Mouse (Mus musculus) CH12.LX (cell line): ENCODE data around the gene Schip1. TPM values are rescaled to one million over a fixed set of nuclear protein-coding genes. Genes with fewer than 3 reads are reported as not detected.

Experiments
- DNase-seq: peaks from one replicate; pipeline ENCODE4 v3.0.0-alpha.2; 2013; ENCODE audit errors: extremely low read depth
- H3K27ac ChIP-seq: 2 replicates; pipeline ENCODE4 v1.5.1; 2012; ENCODE audit warnings: low read depth, mild to moderate bottlenecking, control low read depth, moderate library complexity; ENCODE audit not compliant: insufficient read depth
- H3K27me3 ChIP-seq: replicated peaks from 2 replicates; pipeline ENCODE3; 2012; ENCODE audit warnings: inconsistent platforms
- H3K36me3 ChIP-seq, 2 experiments: replicated peaks in 1 of 2; 2 replicates each; pipeline versions ENCODE3 to v1.6.1; 2012; ENCODE audit warnings: inconsistent platforms in 1 of 2, low read length in 1 of 2, mild to moderate bottlenecking in 1 of 2, mixed read lengths in 1 of 2, moderate library complexity in 1 of 2; ENCODE audit not compliant: control insufficient read depth in 1 of 2, insufficient read depth in 1 of 2
- H3K4me1 ChIP-seq, 2 experiments: 2 replicates each; pipeline ENCODE4 v1.6.1; 2012; ENCODE audit warnings: inconsistent platforms in 1 of 2, moderate library complexity in 1 of 2; ENCODE audit not compliant: insufficient read depth in 2 of 2, control insufficient read depth in 1 of 2
- H3K4me2 ChIP-seq: 2 replicates; pipeline ENCODE4 v1.6.1; 2012; ENCODE audit warnings: low read depth, mild to moderate bottlenecking, control low read depth; ENCODE audit not compliant: poor library complexity, insufficient read depth, severe bottlenecking
- H3K4me3 ChIP-seq, 3 experiments: fragments of 150-350 bp in 1 of 3; sonication (generic) in 1 of 3; replicated peaks in 1 of 3; 2 replicates each; pipeline versions ENCODE3 to v1.5.1; 2011 to 2012; ENCODE audit warnings: low read depth in 2 of 3, low read length in 2 of 3, mild to moderate bottlenecking in 2 of 3, moderate library complexity in 2 of 3, control low read depth in 1 of 3, improper control_type of control experiment in 1 of 3, inconsistent platforms in 1 of 3, mixed read lengths in 1 of 3; ENCODE audit not compliant: poor library complexity in 1 of 3
- H3K79me2 ChIP-seq: replicated peaks from 2 replicates; pipeline ENCODE4 v1.6.1; 2012; ENCODE audit warnings: mild to moderate bottlenecking, moderate library complexity; ENCODE audit not compliant: control insufficient read depth, poor library complexity, insufficient read depth, severe bottlenecking; ENCODE audit errors: extremely low read depth
- H3K9ac ChIP-seq: 2 replicates; pipeline ENCODE4 v1.6.1; 2012; ENCODE audit warnings: low read depth, mild to moderate bottlenecking, control low read depth, moderate library complexity; ENCODE audit not compliant: insufficient read depth
- H3K9me3 ChIP-seq: replicated peaks from 2 replicates; pipeline ENCODE3; 2012; ENCODE audit warnings: low read length, inconsistent platforms, mixed read lengths
- BHLHE40 ChIP-seq: IDR thresholded peaks from 2 replicates; pipeline ENCODE4 v1.6.1; 2011; ENCODE audit warnings: mild to moderate bottlenecking, low read depth, low read length, improper control_type of control experiment
- CHD1 ChIP-seq: IDR thresholded peaks from 2 replicates; pipeline ENCODE4 v1.6.1; 2012; ENCODE audit warnings: low read depth, low read length, improper control_type of control experiment, inconsistent platforms
- CTCF ChIP-seq, 2 experiments: IDR thresholded peaks in 1 of 2; conservative IDR thresholded peaks in 1 of 2; 2 replicates each; pipeline ENCODE4 v1.5.1; 2011 to 2012; ENCODE audit warnings: low read depth in 2 of 2, low read length in 2 of 2, improper control_type of control experiment in 1 of 2, inconsistent platforms in 1 of 2, mild to moderate bottlenecking in 1 of 2, moderate library complexity in 1 of 2
- E2F4 ChIP-seq: IDR thresholded peaks from 2 replicates; pipeline ENCODE4 v1.6.1; 2011; ENCODE audit warnings: low read depth, low read length, improper control_type of control experiment; ENCODE audit not compliant: insufficient replicate concordance
- ELF1 ChIP-seq: IDR thresholded peaks from 2 replicates; pipeline ENCODE4 v1.6.1; 2014; ENCODE audit warnings: low read depth, mild to moderate bottlenecking, inconsistent platforms, low read length, improper control_type of control experiment
- EP300 ChIP-seq: IDR thresholded peaks from 2 replicates; pipeline ENCODE4 v1.6.1; 2011; ENCODE audit warnings: low read length, improper control_type of control experiment
- GABPA ChIP-seq: IDR thresholded peaks from 2 replicates; pipeline ENCODE4 v1.6.1; 2012; ENCODE audit warnings: low read depth, low read length, improper control_type of control experiment, inconsistent platforms; ENCODE audit not compliant: insufficient replicate concordance
- HCFC1 ChIP-seq: IDR thresholded peaks from 2 replicates; pipeline ENCODE4 v1.6.1; 2012; ENCODE audit warnings: low read depth, mild to moderate bottlenecking, inconsistent platforms, low read length, improper control_type of control experiment
- IRF4 ChIP-seq: IDR thresholded peaks from 2 replicates; pipeline ENCODE4 v1.6.1; 2014; ENCODE audit warnings: low read depth, mild to moderate bottlenecking, inconsistent platforms, low read length, improper control_type of control experiment
- JUN ChIP-seq: IDR thresholded peaks from 2 replicates; pipeline ENCODE4 v1.6.1; 2011; ENCODE audit warnings: low read depth, mild to moderate bottlenecking, low read length, improper control_type of control experiment, moderate library complexity; ENCODE audit not compliant: insufficient read depth
- JUND ChIP-seq: conservative IDR thresholded peaks from 2 replicates; pipeline ENCODE4 v1.6.1; 2011; ENCODE audit warnings: low read depth, low read length, improper control_type of control experiment
- MAFK ChIP-seq: IDR thresholded peaks from 2 replicates; pipeline ENCODE4 v1.6.1; 2011; ENCODE audit warnings: low read length, improper control_type of control experiment; ENCODE audit not compliant: insufficient replicate concordance
- MAZ ChIP-seq: IDR thresholded peaks from 2 replicates; pipeline ENCODE4 v1.6.1; 2012; ENCODE audit warnings: low read depth, mild to moderate bottlenecking, inconsistent platforms, low read length, improper control_type of control experiment, moderate library complexity
- MEF2A ChIP-seq: IDR thresholded peaks from 2 replicates; pipeline ENCODE4 v1.6.1; 2014; ENCODE audit warnings: low read depth, mild to moderate bottlenecking, inconsistent platforms, low read length, improper control_type of control experiment, borderline replicate concordance
- MYC ChIP-seq: IDR thresholded peaks from 2 replicates; pipeline ENCODE4 v1.6.1; 2011; ENCODE audit warnings: low read depth, mild to moderate bottlenecking, improper control_type of control experiment, low read length
- NELFE ChIP-seq: IDR thresholded peaks from 2 replicates; pipeline ENCODE4 v1.6.1; 2011; ENCODE audit warnings: low read depth, low read length, improper control_type of control experiment
- PAX5 ChIP-seq: IDR thresholded peaks from 2 replicates; pipeline ENCODE4 v1.6.1; 2012; ENCODE audit warnings: low read length, inconsistent platforms, mixed read lengths
- POLR2A ChIP-seq: IDR thresholded peaks from 2 replicates; pipeline ENCODE4 v1.6.1; 2011; ENCODE audit warnings: low read depth, mild to moderate bottlenecking, improper control_type of control experiment, low read length
- POLR2AphosphoS2 ChIP-seq: IDR thresholded peaks from 2 replicates; pipeline ENCODE4 v1.6.1; 2011; ENCODE audit warnings: low read depth, low read length, improper control_type of control experiment
- RAD21 ChIP-seq: IDR thresholded peaks from 2 replicates; pipeline ENCODE4 v1.6.1; 2011; ENCODE audit warnings: low read depth, mild to moderate bottlenecking, low read length, improper control_type of control experiment, moderate library complexity
- SIN3A ChIP-seq: IDR thresholded peaks from 2 replicates; pipeline ENCODE4 v1.6.1; 2012; ENCODE audit warnings: low read length, improper control_type of control experiment, inconsistent platforms
- SMC3 ChIP-seq: IDR thresholded peaks from 2 replicates; pipeline ENCODE4 v1.6.1; 2011; ENCODE audit warnings: low read depth, low read length, improper control_type of control experiment
- TBP ChIP-seq: conservative IDR thresholded peaks from 2 replicates; pipeline ENCODE4 v1.6.1; 2011; ENCODE audit warnings: low read depth, low read length, improper control_type of control experiment
- UBTF ChIP-seq: IDR thresholded peaks from 2 replicates; pipeline ENCODE4 v1.6.1; 2012; ENCODE audit warnings: low read depth, mild to moderate bottlenecking, inconsistent platforms, low read length, improper control_type of control experiment, moderate library complexity
- USF1 ChIP-seq: IDR thresholded peaks from 2 replicates; pipeline ENCODE4 v1.6.1; 2014; ENCODE audit warnings: low read depth, mild to moderate bottlenecking, inconsistent platforms, low read length, improper control_type of control experiment
- USF2 ChIP-seq: conservative IDR thresholded peaks from 2 replicates; pipeline ENCODE4 v1.6.1; 2011; ENCODE audit warnings: low read depth, low read length, improper control_type of control experiment
- ZC3H11A ChIP-seq: IDR thresholded peaks from 2 replicates; pipeline ENCODE4 v1.6.1; 2012; ENCODE audit warnings: low read depth, mild to moderate bottlenecking, inconsistent platforms, low read length, improper control_type of control experiment
- ZNF384 ChIP-seq: IDR thresholded peaks from 2 replicates; pipeline ENCODE4 v1.6.1; 2012; ENCODE audit warnings: low read depth, low read length, improper control_type of control experiment, inconsistent platforms
- dilution Hi-C: fragments of 300-500 bp; cut with MboI; formaldehyde crosslinking; loops from 2 replicates; pipeline ENCODE4 v1.14.3; 2020; ENCODE audit warnings: low sequenced_read_pairs; ENCODE audit not compliant: extremely low pct_unique_long_range_greater_than_20kb, extremely low pct_ligation_motif_present
- in situ Hi-C: fragments of 300-500 bp; cut with MboI; formaldehyde crosslinking; loops from 3 replicates; pipeline ENCODE4 v1.14.3; 2019; ENCODE audit warnings: low sequenced_read_pairs, low pct_ligation_motif_present, low pct_unique_long_range_greater_than_20kb, mixed read lengths
- polyA plus RNA-seq: library from polyadenylated mRNA; unstranded; fragments of >175 nt; gene quantifications from 2 replicates; pipeline ENCODE4 v1.2.1, GENCODE M21; 2012; ENCODE audit warnings: low read depth; ENCODE audit not compliant: insufficient read length
- total RNA-seq, 2 experiments: library from RNA; depleted of rRNA; stranded (reverse); fragments of 300-350 nt in 1 of 2; fragments of >200 nt in 1 of 2; gene quantifications; 2 replicates each; pipeline ENCODE4 v1.2.3; 2012 to 2014

The Schip1 gene
- total and polyA plus RNA-seq, 3 experiments, result 0.25 to 0.36 TPM; not detected in 1

DNA sequence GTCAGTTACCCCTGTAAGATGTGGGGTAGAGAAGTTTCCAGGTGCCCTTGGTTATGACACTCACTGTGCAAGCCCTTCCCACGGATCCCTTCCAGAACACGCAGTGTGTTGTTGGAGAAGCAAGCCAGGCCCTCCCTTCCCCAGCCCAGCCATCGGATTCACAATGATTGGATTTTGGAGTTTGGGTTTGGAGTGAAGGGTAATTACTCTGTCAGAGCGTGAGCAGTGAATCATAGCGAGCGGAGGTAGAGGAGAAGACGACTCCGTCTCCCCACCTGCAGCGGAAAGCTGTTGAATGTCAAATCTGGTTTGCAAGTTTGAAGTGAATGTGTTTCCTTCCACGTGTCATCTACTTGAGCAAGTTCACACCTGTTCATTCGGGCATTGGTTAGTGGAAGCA lies 447.7 kb downstream of the Schip1 start:
- no peak overlapping the region for H3K9ac ChIP-seq
- H3K27ac ChIP-seq, result no peak overlapping the region
- TF ChIP-seq MEF2A (no peak), HCFC1 (no peak), PAX5 (no peak), ELF1 (no peak), NELFE (no peak), GABPA (no peak), MYC (no peak), JUN (no peak), CTCF (conservative IDR thresholded peaks at IDR 0.05 in 1 of 2, IDR thresholded peaks at IDR 0.05 in 1 of 2; ENCODE audit: low read depth in 2 of 2, low read length in 2 of 2) (no peak), IRF4 (no peak), TBP (no peak), SIN3A (no peak), CHD1 (no peak), ZNF384 (no peak), E2F4 (no peak), POLR2AphosphoS2 (no peak), MAZ (no peak), UBTF (no peak), EP300 (no peak), JUND (no peak)
- no peaks in the 10 kb centered on the region for H3K27me3 ChIP-seq
- no peak overlapping the region for H3K4me3 ChIP-seq
- no peaks in the 10 kb centered on the region for H3K4me1 ChIP-seq
- no peaks in the 10 kb centered on the region for H3K36me3 ChIP-seq
- H3K4me2 ChIP-seq, result no peak overlapping the region
- in situ Hi-C loops, result no loop called here
- H3K79me2 ChIP-seq, result no peaks in the 10 kb centered on the region
- H3K9me3 ChIP-seq, result no peaks in the 10 kb centered on the region
- DNase-seq, result no peak
- dilution Hi-C loops, result no loop called here

DNA sequence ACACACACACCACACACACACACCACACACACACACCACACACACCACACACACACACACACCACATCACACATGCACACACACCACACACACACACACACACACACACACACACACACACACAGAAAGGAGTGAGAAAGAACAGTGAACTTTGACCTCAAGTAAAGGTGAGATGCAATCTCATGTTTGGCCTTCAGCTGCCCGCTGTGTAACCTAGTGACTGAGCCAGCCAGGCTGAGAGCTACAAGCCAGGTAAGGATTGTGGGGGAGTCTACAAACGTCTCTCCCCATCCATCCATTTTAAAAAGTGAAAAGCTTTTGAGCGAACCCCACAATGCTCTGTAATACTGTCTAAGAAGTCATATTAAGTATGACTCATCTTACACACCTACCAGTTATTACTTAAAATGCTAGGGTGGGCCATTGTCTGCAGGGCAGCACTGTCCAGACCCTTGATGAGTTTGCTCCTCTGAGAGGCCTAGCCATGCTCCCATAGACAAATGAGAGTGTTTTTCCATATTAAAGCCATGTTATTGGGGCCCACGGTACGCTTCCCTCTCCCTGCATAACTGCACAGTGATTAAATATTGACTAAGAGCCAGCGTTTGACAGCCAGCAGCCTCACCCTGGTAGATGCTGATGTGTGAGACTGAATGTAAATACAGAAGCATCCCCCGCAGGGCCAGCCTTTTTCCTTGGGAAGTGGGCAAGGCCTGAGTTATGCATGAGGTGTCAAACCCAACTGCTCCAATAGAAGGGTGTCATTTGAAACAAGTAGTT lies 448.9 kb downstream of the Schip1 start:
- TF ChIP-seq IRF4 (no peak), JUN (no peak), HCFC1 (no peak), MYC (no peak), POLR2A (no peak), SMC3 (no peak), POLR2AphosphoS2 (no peak), CHD1 (no peak), USF1 (no peak), CTCF (conservative IDR thresholded peaks at IDR 0.05 in 1 of 2, IDR thresholded peaks at IDR 0.05 in 1 of 2; ENCODE audit: low read depth in 2 of 2, low read length in 2 of 2) (no peak), EP300 (no peak), ZC3H11A (no peak), MEF2A (no peak), E2F4 (no peak), NELFE (no peak), RAD21 (no peak), BHLHE40 (no peak), USF2 (no peak), MAFK (no peak), JUND (no peak)
- TF ChIP-seq, all 38 proteins: peak for 0
- dilution Hi-C loops, result no loop called here

More for the DNA sequence above, 448.9 kb downstream of the Schip1 start:
- Histone ChIP-seq H3K4me2 (no peak overlapping the region), H3K4me3 (no peak overlapping the region), H3K36me3 (no peaks in the 10 kb centered on the region), H3K27me3 (no peaks in the 10 kb centered on the region), H3K9ac (no peak overlapping the region), H3K27ac (no peak overlapping the region), H3K79me2 (no peaks in the 10 kb centered on the region), H3K4me1 (no peaks in the 10 kb centered on the region), H3K9me3 (no peaks in the 10 kb centered on the region)
- in situ Hi-C loops, result no loop called here
- DNase-seq, result no peak
